Mouse (Mus musculus): Measurements from ENCODE around the gene 1700122O11Rik. TPM values are rescaled to one million over a fixed set of nuclear protein-coding genes. Genes with fewer than 3 reads are reported as not detected.

Gene 1700122O11Rik
- polyA plus RNA-seq, 1 experiment from 2014 or later = not detected

DNA sequence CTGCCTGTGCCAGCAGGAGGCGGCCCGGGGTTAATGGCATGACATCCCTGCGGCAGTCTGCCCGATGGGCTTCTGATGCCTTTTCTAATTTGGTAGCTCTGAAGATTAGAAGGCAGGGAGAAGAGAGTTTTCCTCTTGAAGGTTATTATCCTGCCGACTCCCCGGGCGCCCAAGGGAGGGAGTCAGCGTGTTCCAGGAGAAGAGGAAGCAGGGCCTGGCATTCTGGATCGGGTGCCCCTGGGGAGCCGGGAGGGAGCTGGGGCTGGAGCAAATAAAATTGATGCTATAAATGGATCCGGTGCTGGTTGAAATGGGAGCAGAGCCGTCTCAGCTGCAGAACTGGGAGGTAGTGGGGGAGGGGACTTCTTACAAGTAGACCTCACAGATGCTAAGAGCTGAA lies 19.3 kb upstream of the 1700122O11Rik start:
- TF ChIP-seq CTCF (IDR thresholded peaks at IDR 0.05; ENCODE audit: low read depth) (no peak), EP300 (optimal IDR thresholded peaks at IDR 0.05) (no peak)
- Histone ChIP-seq H3K4me2 (replicated peaks; ENCODE audit: low read depth) (no peak overlapping the region), H3K4me3 (ENCODE audit: low read depth, low read length) (no peak overlapping the region), H3K9me3 (ENCODE audit: control insufficient read depth, low read length) (no peaks in the 10 kb centered on the region), H3K4me1 (replicated peaks; ENCODE audit: control insufficient read depth, insufficient read depth) (no peaks in the 10 kb centered on the region), H3K9ac (ENCODE audit: low read length) (0 out of 2 replicates have a peak overlapping the region, but pooled peaks have one; percentile 4), H3K27ac (replicated peaks) (no peak overlapping the region), H3K36me3 (ENCODE audit: control insufficient read depth, insufficient read depth, low read length) (no peaks in the 10 kb centered on the region), H3K27me3 (ENCODE audit: control insufficient read depth, insufficient read depth, low read length) (no peaks in the 10 kb centered on the region; the same call in 1 of the 2 replicates)
- 17% methylated on average over 12 of the region's 12 CpGs for WGBS
- no peak for ATAC-seq (ENCODE audit: low FRiP score, low TSS enrichment)
- DNase-seq (ENCODE audit: low spot score) = no peak

GRCm38 (mm10) chr17:48055076-48055816 lies 17.2 kb upstream of the 1700122O11Rik start:
- 41% methylated on average over 20 of the region's 20 CpGs for whole genome bisulfite sequencing
- H3K27me3 ChIP-seq (ENCODE audit: control insufficient read depth, insufficient read depth, low read length) = no peaks in the 10 kb centered on the region; the same call in 1 of the 2 replicates
- no peak overlapping the region for H3K4me2 ChIP-seq (replicated peaks; ENCODE audit: low read depth)
- no peak overlapping the region for H3K4me3 ChIP-seq (ENCODE audit: low read depth, low read length)
- TF ChIP-seq CTCF (IDR thresholded peaks at IDR 0.05; ENCODE audit: low read depth) (no peak), EP300 (optimal IDR thresholded peaks at IDR 0.05) (no peak)
- no peak for DNase-seq (ENCODE audit: low spot score)
- no peak overlapping the region for H3K27ac ChIP-seq (replicated peaks)
- H3K9me3 ChIP-seq (ENCODE audit: control insufficient read depth, low read length) = no peaks in the 10 kb centered on the region
- no peaks in the 10 kb centered on the region for H3K4me1 ChIP-seq (replicated peaks; ENCODE audit: control insufficient read depth, insufficient read depth)
- H3K36me3 ChIP-seq (ENCODE audit: control insufficient read depth, insufficient read depth, low read length) = no peaks in the 10 kb centered on the region
- no peak for ATAC-seq (ENCODE audit: low FRiP score, low TSS enrichment)
- H3K9ac ChIP-seq (ENCODE audit: low read length) = no peak overlapping the region

GRCm38 (mm10) chr17:48053646-48054045 lies 15.6 kb upstream of the 1700122O11Rik start:
- no peak for ATAC-seq (ENCODE audit: low FRiP score, low TSS enrichment)

DNA sequence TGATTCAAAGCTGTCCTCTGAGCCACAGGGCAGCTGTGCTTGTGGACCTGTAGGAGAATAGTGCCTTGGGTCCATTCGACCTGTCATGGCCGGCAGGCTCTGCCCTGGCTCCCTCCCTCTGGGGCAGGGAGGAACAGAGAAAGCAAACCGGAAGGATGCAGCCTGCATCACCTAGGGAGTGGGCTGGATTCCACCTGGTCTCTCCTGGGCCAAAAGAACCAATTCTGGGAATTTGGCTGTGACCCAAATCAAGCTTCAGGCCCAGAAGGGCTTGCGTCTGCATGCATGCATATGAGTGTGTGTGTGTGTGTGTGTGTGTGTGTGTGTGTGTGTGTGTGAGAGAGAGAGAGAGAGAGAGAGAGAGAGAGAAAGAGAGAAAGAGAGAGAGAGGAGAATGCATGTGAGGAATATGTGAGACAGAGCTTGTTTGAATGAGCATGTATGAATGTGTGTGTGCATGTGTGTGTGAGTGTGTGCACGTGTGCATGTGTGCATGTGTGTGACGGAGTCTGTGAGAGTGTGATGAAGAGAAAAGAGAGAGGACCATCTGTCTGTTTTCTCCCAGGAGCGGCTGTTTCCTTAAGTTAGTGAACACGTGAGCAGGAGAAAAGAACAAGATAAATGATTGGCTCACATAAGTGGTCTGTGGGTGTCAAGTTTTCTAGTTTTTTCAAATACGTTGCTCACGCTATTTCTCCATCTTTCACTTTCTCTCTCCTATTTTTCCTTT lies 14.4 kb upstream of the 1700122O11Rik start:
- H3K27me3 ChIP-seq (ENCODE audit: control insufficient read depth, insufficient read depth, low read length) = no peaks in the 10 kb centered on the region
- DNase-seq (ENCODE audit: low spot score) = no peak
- no peak overlapping the region for H3K27ac ChIP-seq (replicated peaks)
- H3K4me1 ChIP-seq (replicated peaks; ENCODE audit: control insufficient read depth, insufficient read depth) = no peaks in the 10 kb centered on the region
- no peaks in the 10 kb centered on the region for H3K9me3 ChIP-seq (ENCODE audit: control insufficient read depth, low read length)
- TF ChIP-seq EP300 (optimal IDR thresholded peaks at IDR 0.05) (no peak), CTCF (IDR thresholded peaks at IDR 0.05; ENCODE audit: low read depth) (no peak)
- H3K36me3 ChIP-seq (ENCODE audit: control insufficient read depth, insufficient read depth, low read length) = no peaks in the 10 kb centered on the region
- H3K9ac ChIP-seq (ENCODE audit: low read length) = no peak overlapping the region
- WGBS = 64% methylated on average over 10 of the region's 10 CpGs
- no peak overlapping the region for H3K4me3 ChIP-seq (ENCODE audit: low read depth, low read length)
- H3K4me2 ChIP-seq (replicated peaks; ENCODE audit: low read depth) = no peak overlapping the region
- no peak for ATAC-seq (ENCODE audit: low FRiP score, low TSS enrichment)

More at GRCm38 (mm10) chr17:48053646-48054045, 15.6 kb upstream of the 1700122O11Rik start:
- Histone ChIP-seq H3K9ac (ENCODE audit: low read length) (no peak overlapping the region), H3K27ac (replicated peaks) (no peak overlapping the region), H3K4me2 (replicated peaks; ENCODE audit: low read depth) (no peak overlapping the region), H3K9me3 (ENCODE audit: control insufficient read depth, low read length) (no peaks in the 10 kb centered on the region), H3K27me3 (ENCODE audit: control insufficient read depth, insufficient read depth, low read length) (no peaks in the 10 kb centered on the region; the same call in 1 of the 2 replicates), H3K4me1 (replicated peaks; ENCODE audit: control insufficient read depth, insufficient read depth) (no peaks in the 10 kb centered on the region), H3K36me3 (ENCODE audit: control insufficient read depth, insufficient read depth, low read length) (no peaks in the 10 kb centered on the region), H3K4me3 (ENCODE audit: low read depth, low read length) (no peak overlapping the region)
- WGBS = 82% methylated on average over 2 of the region's 2 CpGs
- TF ChIP-seq CTCF (IDR thresholded peaks at IDR 0.05; ENCODE audit: low read depth) (peak; percentile 26), EP300 (optimal IDR thresholded peaks at IDR 0.05) (no peak)
- no peak for DNase-seq (ENCODE audit: low spot score)

DNA sequence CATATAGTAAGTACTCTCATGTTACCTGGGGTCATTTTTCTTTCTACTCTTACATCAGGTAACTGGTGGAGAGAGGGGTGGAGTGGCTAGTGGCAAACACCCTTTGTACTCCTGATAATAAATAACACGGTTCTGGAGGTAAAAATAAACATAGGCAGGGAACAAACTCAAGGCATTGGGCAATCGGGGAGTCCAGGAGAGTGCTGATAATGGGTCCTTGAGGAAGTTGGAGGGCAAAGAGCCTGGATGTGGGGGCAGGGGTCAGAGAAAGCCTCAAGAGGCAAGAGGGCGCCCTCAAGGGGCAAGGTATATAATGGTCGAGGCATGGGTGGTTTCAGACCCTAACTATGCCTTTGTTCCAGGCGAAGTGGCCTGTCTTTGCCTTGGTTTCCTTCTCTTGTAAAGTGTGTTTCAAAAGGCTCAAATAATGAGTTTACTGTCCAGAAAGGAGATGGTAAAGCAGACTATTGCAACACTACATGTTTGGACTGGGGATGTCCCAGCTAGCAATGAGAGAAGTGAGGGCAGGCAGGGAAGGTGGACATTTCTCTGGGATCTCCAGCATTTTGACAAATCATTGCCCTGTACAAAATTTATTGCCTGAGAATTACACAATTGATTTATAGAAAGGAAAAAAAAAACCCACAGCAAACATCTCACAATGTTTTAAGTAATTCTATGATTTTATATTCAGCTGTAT lies 13.7 kb upstream of the 1700122O11Rik start:
- H3K4me1 ChIP-seq (replicated peaks; ENCODE audit: control insufficient read depth, insufficient read depth) = no peaks in the 10 kb centered on the region
- H3K36me3 ChIP-seq (ENCODE audit: control insufficient read depth, insufficient read depth, low read length) = no peaks in the 10 kb centered on the region
- TF ChIP-seq EP300 (optimal IDR thresholded peaks at IDR 0.05) (no peak), CTCF (IDR thresholded peaks at IDR 0.05; ENCODE audit: low read depth) (peak; percentile 59)
- H3K27ac ChIP-seq (replicated peaks) = peak overlapping the region; percentile 79; the same call in 1 of the 2 replicates
- no peak overlapping the region for H3K4me3 ChIP-seq (ENCODE audit: low read depth, low read length)
- peak; percentile 88 for ATAC-seq (ENCODE audit: low FRiP score, low TSS enrichment)
- no peak overlapping the region for H3K4me2 ChIP-seq (replicated peaks; ENCODE audit: low read depth)
- H3K27me3 ChIP-seq (ENCODE audit: control insufficient read depth, insufficient read depth, low read length) = no peaks in the 10 kb centered on the region
- H3K9ac ChIP-seq (ENCODE audit: low read length) = no peak overlapping the region
- DNase-seq (ENCODE audit: low spot score) = peak; percentile 77
- H3K9me3 ChIP-seq (ENCODE audit: control insufficient read depth, low read length) = no peaks in the 10 kb centered on the region
- WGBS = 46% methylated on average over 5 of the region's 5 CpGs
